Mouse (Mus musculus): ENCODE results near the gene Olfr1369-ps1.
"Not testable (repeated sequence)": the region's sequence is repeated elsewhere in the genome, so short reads cannot be mapped to it uniquely, and the experiment has no call there.

DNA sequence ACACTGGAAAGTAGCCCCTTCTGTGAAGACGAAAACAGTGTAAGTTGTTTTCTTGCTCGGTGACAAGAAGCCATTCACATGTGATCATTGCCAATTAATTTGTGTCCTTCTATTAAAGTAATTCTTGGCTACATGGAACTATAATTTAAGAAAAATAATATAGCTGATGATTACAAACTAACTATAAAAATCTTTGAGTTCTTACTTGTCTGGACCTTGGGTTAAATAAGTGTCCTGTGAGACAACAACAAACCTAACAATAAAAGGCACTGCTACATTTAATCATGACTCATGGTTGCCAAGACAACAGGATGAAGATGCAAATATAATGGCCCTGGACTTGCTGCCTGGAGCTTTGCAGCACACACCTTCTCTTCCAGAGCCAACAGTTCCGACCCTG is 18.1 kb downstream of the Olfr1369-ps1 start, which contains the start of gene Olfr263:
- not testable (repeated sequence) for TF ChIP-seq CTCF (IDR thresholded peaks at IDR 0.05; ENCODE audit: low read depth); EP300 (optimal IDR thresholded peaks at IDR 0.05)

All from stomach, postnatal 0 days (tissue).